Mouse (Mus musculus): Measurements from ENCODE around the gene Dhh.

Dhh gene

GRCm38 (mm10) chr15:98914903-98915302, 16.6 kb upstream of the Dhh start:
- no peak for DNase-seq

GRCm38 (mm10) chr15:98904692-98905091, 6.4 kb upstream of the Dhh start:
- DNase-seq: no peak

DNA sequence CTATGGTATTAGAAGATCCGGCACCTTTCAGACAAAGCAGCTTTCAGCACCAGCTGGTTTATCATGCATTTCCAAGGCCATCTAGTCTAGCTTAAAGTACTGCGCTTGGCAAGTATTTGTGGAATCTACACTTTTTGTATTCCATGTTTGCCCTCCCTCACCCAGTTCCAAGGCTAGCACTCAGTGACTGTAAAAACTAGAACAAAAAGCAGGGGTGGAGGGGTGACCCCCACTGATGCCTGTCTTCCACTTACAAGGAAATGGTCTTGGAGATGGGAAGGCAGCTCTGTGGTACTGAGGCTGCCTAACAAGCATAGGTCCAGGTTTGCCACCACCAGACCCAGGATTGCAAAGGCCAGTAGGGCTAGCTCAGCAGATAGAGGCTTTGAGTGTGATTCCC, 4.3 kb upstream of the Dhh start:
- no peak for DNase-seq

GRCm38 (mm10) chr15:98901530-98901929, 3.2 kb upstream of the Dhh start:
- no peak for DNase-seq

DNA sequence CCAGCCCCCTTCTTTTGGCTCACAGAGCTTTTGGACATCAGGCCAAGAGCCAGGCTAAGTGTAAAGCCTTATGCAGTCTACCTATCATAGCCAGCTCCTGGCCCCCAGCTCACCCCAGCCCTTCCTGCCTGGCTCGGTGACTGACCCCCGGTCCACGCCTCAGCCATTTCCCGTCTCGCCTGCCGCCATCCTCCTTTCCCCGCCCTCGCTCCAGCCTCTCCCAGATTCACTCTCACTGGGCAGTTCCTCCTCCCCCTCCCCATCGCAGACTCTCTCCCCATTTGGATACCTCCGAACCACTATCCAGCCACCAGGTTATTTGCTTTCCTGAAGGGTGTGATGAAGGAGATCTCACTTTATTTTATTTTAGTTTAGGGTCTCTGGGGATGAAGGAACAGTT, 845 bp downstream of the Dhh start:
- DNase-seq: no peak

DNA sequence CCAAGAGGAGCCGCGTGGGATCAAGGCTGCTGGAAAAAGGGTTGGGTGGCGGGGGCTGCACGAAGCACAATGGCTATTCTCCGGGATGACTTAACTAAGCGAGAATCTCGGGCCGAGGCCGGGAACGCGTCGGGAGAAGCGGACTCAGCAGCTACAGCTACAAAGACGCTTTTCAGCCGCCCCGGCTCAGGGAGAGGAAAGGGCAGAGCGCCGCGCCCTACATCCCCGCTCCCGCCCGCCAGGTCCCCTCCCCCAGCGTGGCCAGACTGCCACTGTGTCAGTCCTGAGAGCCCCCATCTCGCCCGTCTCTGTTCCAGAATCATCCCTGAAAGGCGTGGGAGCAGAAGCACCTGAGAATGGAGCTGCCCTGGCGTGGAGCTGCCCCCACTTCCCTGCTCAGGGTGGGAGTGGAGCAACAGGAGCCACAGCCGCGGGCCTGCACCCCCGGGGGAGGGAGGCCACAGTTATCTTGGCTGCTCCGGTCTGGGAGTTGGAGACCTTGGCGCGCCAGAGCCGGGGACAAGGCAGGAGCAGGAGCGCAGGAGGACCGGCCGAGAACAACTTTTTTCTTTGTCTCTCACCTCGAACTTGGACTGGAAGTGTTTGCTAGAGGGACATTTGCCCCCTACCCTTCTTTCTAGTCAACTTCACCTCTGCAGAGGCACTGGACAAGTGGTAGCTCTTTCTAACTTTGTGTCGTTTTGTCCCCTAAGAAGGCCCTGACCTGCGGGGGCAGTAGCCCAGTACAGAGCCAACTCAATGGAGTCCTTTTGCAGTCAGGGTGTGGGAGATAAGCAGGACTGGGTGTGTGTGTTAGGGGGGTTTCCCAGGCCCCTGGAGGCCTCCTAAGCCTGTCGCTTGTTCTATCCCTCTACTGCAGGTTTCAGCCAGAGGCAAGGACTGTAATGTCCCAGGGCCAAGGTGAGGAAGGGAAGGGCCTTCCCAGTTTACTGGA, 2.4 kb downstream of the Dhh start:
- no peak for DNase-seq

DNA sequence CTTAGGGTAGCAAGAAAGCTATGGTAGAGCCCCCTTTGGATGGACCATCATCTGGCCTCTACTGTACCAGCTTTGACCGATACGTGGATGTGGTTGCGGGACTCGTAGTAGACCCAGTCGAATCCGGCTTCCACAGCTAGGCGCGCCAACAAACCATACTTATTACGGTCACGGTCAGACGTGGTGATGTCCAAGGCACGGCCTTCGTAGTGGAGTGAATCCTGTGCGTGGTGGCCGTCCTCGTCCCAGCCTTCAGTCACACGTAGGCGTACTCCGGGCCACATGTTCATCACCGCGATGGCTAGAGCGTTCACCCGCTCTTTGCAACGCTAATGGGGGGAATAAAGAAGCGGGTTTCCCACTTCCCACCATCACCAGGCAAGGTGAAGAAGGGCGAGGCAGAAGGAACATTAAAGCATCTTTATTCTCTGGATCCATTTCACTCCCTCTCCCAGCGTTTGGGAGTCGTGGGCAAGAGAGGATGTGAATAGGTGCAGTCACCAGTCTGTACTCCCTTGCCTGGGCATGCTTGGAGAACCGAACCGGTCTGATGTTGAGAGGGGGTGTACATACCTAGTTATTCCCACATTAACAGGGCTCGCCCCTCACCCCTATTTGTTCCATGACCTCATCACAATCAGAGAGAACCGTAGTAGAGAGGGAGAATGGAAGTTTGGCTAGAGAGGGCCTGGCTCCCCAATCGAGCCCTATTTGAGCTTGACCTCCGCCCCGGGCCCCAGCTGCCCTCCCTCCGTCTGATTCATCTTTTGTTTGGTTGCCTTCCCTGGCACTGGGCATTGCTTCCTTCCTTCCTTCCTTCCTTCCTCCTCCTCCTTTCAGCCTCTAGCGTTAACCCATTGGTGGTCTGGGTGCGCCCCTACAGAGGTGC, 3.4 kb downstream of the Dhh start:
- no peak for DNase-seq

DNA sequence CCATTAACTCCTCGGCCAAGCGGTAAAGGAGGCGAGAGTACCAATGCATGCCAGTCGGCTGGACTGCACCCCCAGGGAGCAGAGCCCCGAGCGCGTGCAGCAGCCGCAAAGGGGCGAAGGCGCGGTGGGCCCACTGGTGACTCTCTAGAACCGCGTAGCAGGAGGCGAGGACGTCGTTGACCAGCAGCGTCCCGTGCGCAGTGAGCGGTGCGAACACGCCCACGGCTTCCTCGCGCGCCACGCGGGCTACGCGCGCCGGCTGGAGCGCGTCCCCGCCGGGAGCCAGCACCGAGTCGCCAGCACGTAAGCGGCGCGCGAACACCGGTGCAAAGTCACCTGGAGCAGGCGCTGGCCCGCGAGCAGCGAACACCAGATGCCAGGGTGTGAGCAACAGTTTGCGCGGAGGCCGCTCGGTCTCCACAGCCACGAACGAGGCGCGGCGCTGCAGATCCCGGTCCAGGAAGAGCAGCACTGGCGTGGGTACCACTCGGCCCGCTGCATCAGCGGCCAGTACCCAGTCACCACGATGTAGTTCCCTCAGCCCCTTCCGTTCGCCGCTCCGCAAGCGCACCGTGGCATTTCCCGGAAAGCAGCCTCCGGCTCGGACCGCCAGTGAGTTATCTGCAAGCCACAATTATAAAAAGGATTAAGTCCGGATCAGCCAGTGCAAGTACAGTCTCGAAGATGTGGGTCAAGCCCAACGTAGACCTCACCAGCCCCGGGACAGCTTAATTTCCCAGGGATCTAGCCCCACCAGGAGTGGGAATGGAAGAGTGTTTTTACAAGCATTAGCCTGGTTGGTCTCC, 4.2 kb downstream of the Dhh start, which contains the start of gene Rhebl1:
Rhebl1 (minus strand) TSS at position 601 of the 806 bp plus-strand sequence.
- DNase-seq: no peak

DNA sequence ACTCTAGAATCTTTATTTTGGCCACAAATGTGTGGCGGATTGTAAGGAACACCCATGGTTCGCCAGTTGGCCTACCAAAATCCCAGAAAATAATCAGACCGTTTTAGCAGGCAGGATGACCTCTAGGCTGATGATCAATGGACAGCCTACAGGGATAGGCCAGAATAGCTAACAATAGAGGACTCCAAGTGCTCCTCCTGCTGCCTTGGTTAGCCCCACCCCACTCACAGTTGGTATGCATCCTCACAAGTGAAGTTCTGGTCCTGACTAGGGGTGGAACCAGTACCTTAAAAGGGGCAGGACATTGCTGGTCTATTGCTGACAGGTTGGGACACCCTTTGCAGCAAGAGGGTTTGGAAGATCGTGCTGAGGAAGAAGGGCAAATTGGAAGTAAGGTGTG, 5.3 kb downstream of the Dhh start:
- no peak for DNase-seq

- DNase-seq: peak; percentile 86
Observed at GRCm38 (mm10) chr15:98891907-98892606, 6.3 kb downstream of the Dhh start.

DNA sequence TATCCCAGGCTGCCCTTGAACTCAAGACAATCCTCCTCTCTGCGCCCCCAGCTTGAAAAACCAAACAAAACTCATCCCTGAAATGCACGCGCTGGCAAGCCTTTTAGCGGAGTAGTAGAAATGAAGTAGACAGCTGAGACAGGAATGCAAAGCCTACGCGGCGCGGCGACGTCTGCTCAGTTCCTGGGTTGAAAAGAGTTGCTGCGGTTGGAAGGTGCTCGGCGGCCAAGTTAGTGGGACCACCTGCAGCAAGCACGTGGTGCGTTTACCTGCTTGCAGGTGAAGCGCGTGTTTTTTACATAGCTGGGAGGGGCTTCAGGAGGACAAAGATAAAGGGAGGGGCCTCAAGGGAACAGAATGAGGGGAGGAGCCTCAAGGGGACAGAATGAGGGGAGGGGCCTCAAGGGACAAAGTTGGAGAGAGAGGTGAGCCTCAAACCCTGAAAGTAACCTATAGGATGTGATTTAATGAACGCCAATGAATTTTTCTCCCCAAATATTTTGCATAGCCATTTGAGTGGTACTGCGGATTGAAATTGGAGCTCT, 7.1 kb downstream of the Dhh start:
- no peak for DNase-seq

- DNase-seq: no peak
Observed at GRCm38 (mm10) chr15:98887526-98887925, 10.8 kb downstream of the Dhh start.

DNA sequence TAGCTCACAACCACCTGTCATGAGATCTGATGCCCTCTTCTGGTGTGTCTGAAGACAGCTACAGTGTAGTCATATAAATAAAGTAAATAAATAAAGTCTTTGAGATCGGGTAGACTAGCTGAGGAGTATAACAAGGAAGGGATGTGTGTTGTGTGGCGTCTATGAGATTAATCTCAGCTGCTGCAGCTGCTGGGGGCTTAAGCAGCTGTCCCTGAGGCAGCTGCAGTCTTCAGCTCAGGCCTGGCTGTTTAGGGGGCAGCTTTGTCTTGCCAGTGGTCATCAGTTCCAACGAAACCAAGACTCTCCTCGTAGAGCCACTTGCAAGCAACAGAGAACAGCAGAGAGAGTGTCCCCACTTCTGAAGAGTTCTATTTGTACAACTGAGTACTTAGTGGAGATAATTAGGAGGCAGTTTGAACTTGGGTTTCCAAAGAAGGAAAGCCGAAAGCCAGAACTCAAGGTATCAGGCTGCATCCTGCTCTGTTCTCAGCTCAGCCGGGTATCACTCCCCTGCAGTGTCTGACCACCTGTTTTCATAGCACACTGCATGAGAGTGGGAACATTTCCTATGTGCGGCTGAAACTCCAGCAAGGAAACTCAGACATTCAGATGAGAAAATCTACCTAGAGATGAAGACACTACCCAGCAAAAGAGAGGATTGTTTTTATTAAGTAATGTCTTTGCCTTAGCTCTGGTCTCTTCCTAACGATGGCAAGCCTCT, 11.5 kb downstream of the Dhh start:
- DNase-seq: no peak

DNA sequence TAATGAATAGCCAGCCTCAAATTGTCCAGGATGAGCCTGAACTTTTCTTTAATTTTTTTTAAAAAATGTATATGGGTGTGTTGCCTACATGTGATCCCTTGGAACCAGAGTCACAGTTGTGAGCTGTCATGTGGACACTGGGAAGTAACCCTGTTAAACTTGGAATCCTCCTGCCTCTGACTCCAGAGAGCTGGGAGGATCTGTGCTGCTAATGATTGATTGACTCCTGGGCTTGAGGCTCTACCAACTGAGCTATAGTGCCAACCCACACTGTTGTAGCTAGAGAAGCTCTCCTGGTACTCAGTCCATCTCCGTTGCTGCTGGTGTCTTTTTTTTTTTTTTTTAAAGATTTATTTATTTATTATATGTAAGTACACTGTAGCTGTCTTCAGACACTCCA, 14.2 kb downstream of the Dhh start:
- no peak for DNase-seq

DNA sequence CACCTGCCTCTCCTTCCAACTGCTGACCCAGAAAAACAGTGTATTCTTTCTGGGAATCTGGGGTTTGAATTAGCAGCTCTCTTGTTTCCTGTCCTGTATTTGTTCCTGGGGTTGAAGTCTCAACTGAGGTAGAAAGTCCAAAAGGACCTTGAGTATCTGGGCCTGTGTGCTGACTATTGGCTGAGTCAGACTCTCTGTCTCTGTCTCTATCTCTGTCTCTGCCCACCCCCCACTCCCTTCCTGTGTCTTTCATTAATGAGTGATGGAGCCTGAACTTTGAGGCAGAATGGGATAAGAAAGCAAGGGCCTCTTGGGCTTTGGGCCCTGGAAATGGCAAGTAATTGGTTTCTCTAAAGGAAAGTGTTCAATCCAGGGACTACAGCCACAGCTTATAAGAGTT, 14.7 kb downstream of the Dhh start:
- DNase-seq: no peak

- no peak for DNase-seq
Observed at GRCm38 (mm10) chr15:98881656-98882008, 16.7 kb downstream of the Dhh start.

GRCm38 (mm10) chr15:98880978-98881655, 17.2 kb downstream of the Dhh start:
- DNase-seq: peak; percentile 98

GRCm38 (mm10) chr15:98877331-98877730, 21.0 kb downstream of the Dhh start:
- DNase-seq: peak; percentile 88

DNA sequence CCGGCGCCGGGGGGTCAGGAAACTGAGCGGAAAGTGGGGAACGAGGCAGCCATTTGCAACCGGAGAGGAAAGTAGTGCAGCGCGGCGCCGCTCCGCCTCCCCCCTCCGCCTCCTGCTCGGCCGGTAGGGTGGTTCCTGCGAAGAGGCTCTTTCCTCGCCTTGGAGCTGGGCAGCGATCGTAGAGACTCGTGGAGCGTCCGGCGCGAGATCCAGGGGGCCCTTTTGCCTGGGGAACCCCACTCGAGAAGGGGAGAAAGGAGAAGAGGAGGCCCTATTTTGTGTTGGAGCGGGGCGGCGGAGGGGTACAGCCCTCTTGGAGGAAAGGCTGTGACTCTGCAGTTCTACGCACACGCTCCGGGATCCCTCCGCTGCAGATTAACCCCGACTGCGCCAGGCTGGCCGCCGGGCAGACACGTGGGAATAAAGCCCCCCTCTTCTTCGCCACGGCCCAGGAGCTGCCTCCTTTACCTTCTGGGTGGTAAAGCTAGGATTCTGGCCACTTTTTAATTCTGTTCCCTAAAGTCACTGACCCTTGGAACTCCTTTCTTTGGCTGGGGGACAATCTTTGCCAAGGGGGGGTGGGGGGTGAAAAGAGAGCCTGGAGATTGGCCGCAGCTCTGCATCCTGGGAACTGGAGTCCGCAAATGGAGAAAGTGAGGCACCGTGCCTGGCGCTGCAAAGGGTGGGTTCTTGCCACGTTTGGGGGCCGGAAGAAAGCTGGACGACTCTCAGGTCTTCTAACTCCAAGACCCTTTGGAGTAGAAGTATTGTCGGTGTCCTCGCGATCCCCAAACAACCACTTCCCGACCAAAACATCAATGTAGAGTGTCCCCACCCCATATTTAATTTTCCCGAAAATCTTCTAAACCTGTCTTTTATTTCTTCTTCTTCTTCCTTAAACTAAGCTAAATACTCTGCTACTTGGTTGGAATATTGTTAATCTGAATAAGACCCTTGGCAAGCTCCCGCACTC, 26.1 kb downstream of the Dhh start:
- DNase-seq: peak; percentile 95
